Mouse (Mus musculus) ES-E14 (cell line): ENCODE data around the gene Adssl1. TPM values are rescaled to one million over a fixed set of nuclear protein-coding genes. Genes with fewer than 3 reads are reported as not detected.

Source experiments
- DNase-seq: peaks from one replicate; pipeline ENCODE4 v3.0.0-alpha.2; 2013; ENCODE audit warnings: low read depth, low spot score
- H3K27ac ChIP-seq: 2 replicates; pipeline ENCODE4 v1.5.1; 2012; ENCODE audit warnings: low read depth, mild to moderate bottlenecking, low read length, moderate library complexity, mixed read lengths; ENCODE audit not compliant: poor library complexity, insufficient read depth, severe bottlenecking
- H3K36me3 ChIP-seq: 2 replicates; pipeline ENCODE4 v1.6.1; 2012; ENCODE audit warnings: mild to moderate bottlenecking, low read length, moderate library complexity, mixed read lengths; ENCODE audit not compliant: control insufficient read depth, poor library complexity, insufficient read depth, severe bottlenecking
- H3K4me1 ChIP-seq, 2 experiments: fragments of 150-350 bp in 1 of 2; sonication (generic) in 1 of 2; 2 replicates each; pipeline ENCODE4 v1.6.1; 2012; ENCODE audit warnings: low read length in 2 of 2, mild to moderate bottlenecking in 1 of 2, mixed read lengths in 1 of 2; ENCODE audit not compliant: control insufficient read depth in 2 of 2, insufficient read depth in 2 of 2, poor library complexity in 1 of 2
- H3K4me3 ChIP-seq, 2 experiments: fragments of 150-350 bp in 1 of 2; sonication (generic) in 1 of 2; 2 replicates each; pipeline ENCODE4 v1.5.1; 2012; ENCODE audit warnings: low read length in 2 of 2, low read depth in 1 of 2, mild to moderate bottlenecking in 1 of 2, mixed read lengths in 1 of 2; ENCODE audit not compliant: insufficient read depth in 1 of 2, poor library complexity in 1 of 2, severe bottlenecking in 1 of 2
- H3K9ac ChIP-seq: 2 replicates; pipeline ENCODE4 v1.6.1; 2012; ENCODE audit warnings: low read depth, mild to moderate bottlenecking, low read length, mixed read lengths; ENCODE audit not compliant: poor library complexity, insufficient read depth, severe bottlenecking
- H3K9me3 ChIP-seq: fragments of 150-350 bp; sonication (generic); 2 replicates; pipeline ENCODE4 v1.6.1; 2012; ENCODE audit warnings: low read depth, mild to moderate bottlenecking, low read length; ENCODE audit not compliant: control insufficient read depth, insufficient read depth
- CHD2 ChIP-seq: IDR thresholded peaks from 2 replicates; pipeline ENCODE4 v1.6.1; 2014; ENCODE audit warnings: mild to moderate bottlenecking, low read depth, low read length, inconsistent platforms
- HCFC1 ChIP-seq: IDR thresholded peaks from 2 replicates; pipeline ENCODE4 v1.6.1; 2012; ENCODE audit warnings: low read length, inconsistent platforms, borderline replicate concordance; ENCODE audit not compliant: insufficient read depth
- MAFK ChIP-seq: IDR thresholded peaks from 2 replicates; pipeline ENCODE4 v1.6.1; 2014; ENCODE audit warnings: mild to moderate bottlenecking, low read depth, low read length, inconsistent platforms; ENCODE audit not compliant: insufficient read depth
- ZC3H11A ChIP-seq: IDR thresholded peaks from 2 replicates; pipeline ENCODE4 v1.6.1; 2012; ENCODE audit warnings: low read depth, mild to moderate bottlenecking, inconsistent platforms, low read length, borderline replicate concordance
- ZNF384 ChIP-seq: IDR thresholded peaks from 2 replicates; pipeline ENCODE4 v1.6.1; 2012; ENCODE audit warnings: low read depth, low read length, inconsistent platforms
- in situ Hi-C, 2 experiments: fragments of 600-800 bp; cut with MboI; formaldehyde crosslinking; loops; one replicate each; pipeline ENCODE4 v1.15.1; 2025; ENCODE audit warnings: low sequenced_read_pairs in 2 of 2, inconsistent platforms in 1 of 2; ENCODE audit not compliant: unreplicated experiment in 2 of 2
- total RNA-seq: library from RNA; depleted of rRNA; stranded (reverse); fragments of 300-350 nt; gene quantifications from 2 replicates; pipeline ENCODE4 v1.2.3, GENCODE M21; 2012

Adssl1 gene
- total RNA-seq, 1 experiment = 2.4 TPM

- in situ Hi-C loops = no loop called here
- DNase-seq = no peak
- no peak for TF ChIP-seq ZNF384
- TF ChIP-seq HCFC1 = no peak
- TF ChIP-seq MAFK = no peak
- TF ChIP-seq CHD2 = no peak
- no peak for TF ChIP-seq ZC3H11A
Observed at GRCm38 (mm10) chr12:112659109-112659508, 39.3 kb downstream of the Adssl1 start.

DNA sequence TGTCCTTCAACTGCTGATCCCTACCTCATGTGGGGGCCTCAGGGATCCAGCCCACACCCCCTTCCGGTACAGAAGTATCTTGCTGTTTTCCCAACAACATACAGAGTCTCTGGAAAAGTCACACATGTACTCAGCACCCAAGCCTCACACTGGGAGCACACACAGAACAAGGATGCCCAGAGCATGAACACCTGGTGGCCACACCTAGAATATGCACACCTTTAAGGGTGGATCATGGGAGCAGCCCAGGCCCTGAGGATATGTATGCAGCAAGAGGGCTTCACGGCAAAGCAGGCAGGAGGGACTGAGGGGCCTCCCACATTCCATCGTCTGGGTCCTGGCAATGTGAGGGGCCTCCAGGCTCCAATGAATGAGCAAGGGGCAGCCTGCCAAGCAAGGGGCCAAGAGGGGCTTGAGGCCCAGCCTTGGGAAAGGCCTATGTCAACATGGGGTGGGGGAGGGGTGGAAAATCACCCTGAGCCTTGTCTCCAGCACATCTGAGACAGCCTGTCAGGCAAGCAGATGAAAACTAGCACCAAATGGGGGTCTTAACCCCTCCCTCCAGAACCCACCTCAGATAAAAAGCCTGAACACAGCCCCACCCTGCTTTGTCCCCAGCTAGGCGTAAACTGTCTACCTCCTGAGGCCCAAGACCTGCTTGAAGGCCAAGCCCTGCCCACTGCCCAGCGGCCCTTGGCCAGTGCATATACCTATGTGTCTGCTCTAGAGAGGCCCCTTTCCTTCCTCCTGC, 40.9 kb downstream of the Adssl1 start:
- H3K4me3 ChIP-seq = no peak overlapping the region
- no peak overlapping the region for H3K9ac ChIP-seq
- no peak overlapping the region for H3K27ac ChIP-seq
- TF ChIP-seq ZC3H11A (no peak), ZNF384 (no peak), MAFK (no peak), CHD2 (no peak)
- DNase-seq = no peak
- H3K9me3 ChIP-seq = no peaks in the 10 kb centered on the region
- peaks cover 29% of the 10 kb centered on the region for H3K36me3 ChIP-seq
- H3K4me1 ChIP-seq = no peaks in the 10 kb centered on the region
- in situ Hi-C loops = no loop called here

More at GRCm38 (mm10) chr12:112659109-112659508, 39.3 kb downstream of the Adssl1 start:
- H3K9me3 ChIP-seq = no peaks in the 10 kb centered on the region
- 0 out of 4 replicates have a peak, but pooled peaks cover 0 to under 1% of the 10 kb centered on the region in 2 experiments for H3K4me1 ChIP-seq
- H3K4me3 ChIP-seq = no peak overlapping the region
- H3K27ac ChIP-seq = no peak overlapping the region
- H3K36me3 ChIP-seq = peaks cover 39% of the 10 kb centered on the region
- H3K9ac ChIP-seq = no peak overlapping the region

DNA sequence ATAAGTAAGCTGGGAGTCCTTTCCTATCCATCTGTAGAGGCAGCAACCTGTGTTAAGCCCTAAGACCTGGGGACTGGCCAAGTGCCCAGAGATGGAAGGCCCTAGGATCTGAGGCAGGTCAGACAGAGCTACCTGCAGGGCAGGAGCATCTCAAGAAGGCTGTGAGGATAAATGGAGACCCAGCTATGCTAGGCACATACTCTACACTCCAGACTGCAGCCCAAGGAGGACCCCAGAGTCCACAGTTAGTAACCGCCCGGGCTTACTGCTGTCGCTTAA, 41.4 kb downstream of the Adssl1 start:
- DNase-seq = no peak
- Histone ChIP-seq H3K36me3 (peaks cover 24% of the 10 kb centered on the region), H3K4me1 (no peaks in the 10 kb centered on the region), H3K9me3 (no peaks in the 10 kb centered on the region), H3K4me3 (no peak overlapping the region), H3K9ac (no peak overlapping the region), H3K27ac (no peak overlapping the region)
- in situ Hi-C loops = no loop called here
- TF ChIP-seq ZNF384 (no peak), ZC3H11A (no peak), HCFC1 (no peak), MAFK (no peak), CHD2 (no peak)

GRCm38 (mm10) chr12:112661851-112662250, 42.0 kb downstream of the Adssl1 start:
- no peak overlapping the region for H3K4me3 ChIP-seq
- no peak for TF ChIP-seq CHD2
- TF ChIP-seq ZC3H11A = no peak
- no peak for TF ChIP-seq HCFC1
- TF ChIP-seq MAFK = no peak
- TF ChIP-seq ZNF384 = no peak
- H3K4me1 ChIP-seq = no peaks in the 10 kb centered on the region
- no peaks in the 10 kb centered on the region for H3K9me3 ChIP-seq
- no peak overlapping the region for H3K9ac ChIP-seq
- no peak for DNase-seq
- H3K36me3 ChIP-seq = peaks cover 18% of the 10 kb centered on the region
- H3K27ac ChIP-seq = no peak overlapping the region; the same call in 1 of the 2 replicates
- in situ Hi-C loops = no loop called here
